Mouse (Mus musculus) forebrain, embryonic 12.5 days (tissue): ENCODE data around the gene Polr1a. TPM values are rescaled to one million over a fixed set of nuclear protein-coding genes. Genes with fewer than 3 reads are reported as not detected.

ENCODE experiments used
- ATAC-seq: fragments of 200-750 bp; cut with Nextera tagmentation; 2 replicates; pipeline ENCODE4 v1.8.0; 2017; ENCODE audit warnings: moderate TSS enrichment; ENCODE audit not compliant: low FRiP score
- H3K27ac ChIP-seq: fragments of 300-500 bp; sonication (generic); 2 replicates; pipeline ENCODE4 v1.5.1; 2016; ENCODE audit warnings: mild to moderate bottlenecking
- H3K27me3 ChIP-seq: fragments of 300-500 bp; sonication (generic); 2 replicates; pipeline ENCODE4 v1.6.1; 2016; ENCODE audit warnings: mild to moderate bottlenecking
- H3K36me3 ChIP-seq: fragments of 300-500 bp; sonication (generic); replicated peaks from 2 replicates; pipeline ENCODE4 v1.6.1; 2016; ENCODE audit warnings: mild to moderate bottlenecking
- H3K4me1 ChIP-seq: fragments of 300-500 bp; sonication (generic); 2 replicates; pipeline ENCODE4 v1.6.1; 2016
- H3K4me2 ChIP-seq: fragments of 300-500 bp; sonication (generic); 2 replicates; pipeline ENCODE4 v1.6.1; 2016; ENCODE audit warnings: mild to moderate bottlenecking, moderate library complexity
- H3K4me3 ChIP-seq: fragments of 300-500 bp; sonication (generic); replicated peaks from 2 replicates; pipeline ENCODE4 v1.5.1; 2016; ENCODE audit warnings: mild to moderate bottlenecking
- H3K9ac ChIP-seq: fragments of 300-500 bp; sonication (generic); 2 replicates; pipeline ENCODE4 v1.6.1; 2016; ENCODE audit warnings: mild to moderate bottlenecking
- H3K9me3 ChIP-seq: fragments of 300-500 bp; sonication (generic); 2 replicates; pipeline ENCODE4 v1.6.1; 2016
- WGBS: fragments of 180-500 bp; shearing (Covaris S2); methylation state at CpG from one replicate; pipeline ENCODE4 v1.1.7; 2016; 5-methylcytosine and 5-hydroxymethylcytosine counted together
- polyA plus RNA-seq: library from polyadenylated mRNA; unstranded; fragments of >200 nt; fragmentation: Nextera tagmentation; extraction: Ambion mirVana; gene quantifications from 2 replicates; pipeline ENCODE4 v1.2.1, GENCODE M21; 2016

Polr1a gene
- polyA plus RNA-seq, 1 experiment from 2014 or later: 33.3 TPM

- no peak overlapping the region for H3K27ac ChIP-seq
- no peak for ATAC-seq
- H3K4me1 ChIP-seq: no peaks in the 10 kb centered on the region
- peaks cover 26% of the 10 kb centered on the region for H3K36me3 ChIP-seq
- WGBS: 93% methylated on average over 5 of the region's 5 CpGs
- H3K27me3 ChIP-seq: no peaks in the 10 kb centered on the region
- no peak overlapping the region for H3K4me3 ChIP-seq
- H3K4me2 ChIP-seq: no peak overlapping the region
- H3K9ac ChIP-seq: no peak overlapping the region
- no peaks in the 10 kb centered on the region for H3K9me3 ChIP-seq
These were observed 53.3 kb downstream of the Polr1a start for GRCm38 (mm10) chr6:71962119-71962518.

- no peak overlapping the region for H3K27ac ChIP-seq
- no peaks in the 10 kb centered on the region for H3K27me3 ChIP-seq
- H3K4me1 ChIP-seq: no peaks in the 10 kb centered on the region
- H3K9me3 ChIP-seq: no peaks in the 10 kb centered on the region
- 96% methylated on average over 6 of the region's 6 CpGs for WGBS
- H3K4me3 ChIP-seq: no peak overlapping the region
- peaks cover 32% of the 10 kb centered on the region for H3K36me3 ChIP-seq
- no peak overlapping the region for H3K4me2 ChIP-seq
- ATAC-seq: no peak
- H3K9ac ChIP-seq: no peak overlapping the region
These were observed 53.9 kb downstream of the Polr1a start for GRCm38 (mm10) chr6:71962706-71963105.

GRCm38 (mm10) chr6:71963561-71963960 lies 54.7 kb downstream of the Polr1a start:
- H3K4me2 ChIP-seq: no peak overlapping the region
- 93% methylated on average over 11 of the region's 11 CpGs for WGBS
- H3K27me3 ChIP-seq: no peaks in the 10 kb centered on the region
- peaks cover 38% of the 10 kb centered on the region for H3K36me3 ChIP-seq
- H3K4me1 ChIP-seq: no peaks in the 10 kb centered on the region
- no peak for ATAC-seq
- H3K9ac ChIP-seq: no peak overlapping the region
- no peak overlapping the region for H3K27ac ChIP-seq
- H3K4me3 ChIP-seq: no peak overlapping the region
- no peaks in the 10 kb centered on the region for H3K9me3 ChIP-seq

GRCm38 (mm10) chr6:71966683-71967303 lies 57.9 kb downstream of the Polr1a start:
- WGBS: 88% methylated on average over 5 of the region's 5 CpGs
- no peaks in the 10 kb centered on the region for H3K27me3 ChIP-seq
- H3K27ac ChIP-seq: no peak overlapping the region
- no peaks in the 10 kb centered on the region for H3K9me3 ChIP-seq
- ATAC-seq: no peak
- H3K9ac ChIP-seq: no peak overlapping the region
- no peak overlapping the region for H3K4me3 ChIP-seq
- H3K36me3 ChIP-seq: peaks cover 56% of the 10 kb centered on the region
- H3K4me2 ChIP-seq: no peak overlapping the region
- H3K4me1 ChIP-seq: no peaks in the 10 kb centered on the region; the same call in 1 of the 2 replicates

- no peaks in the 10 kb centered on the region; the same call in 1 of the 2 replicates for H3K4me1 ChIP-seq
- no peak overlapping the region for H3K4me2 ChIP-seq
- ATAC-seq: no peak
- H3K9me3 ChIP-seq: no peaks in the 10 kb centered on the region
- H3K9ac ChIP-seq: no peak overlapping the region
- 90% methylated on average over 7 of the region's 7 CpGs for WGBS
- H3K27me3 ChIP-seq: no peaks in the 10 kb centered on the region
- peaks cover 65% of the 10 kb centered on the region for H3K36me3 ChIP-seq
- H3K27ac ChIP-seq: no peak overlapping the region
- no peak overlapping the region for H3K4me3 ChIP-seq
These were observed 59.0 kb downstream of the Polr1a start for GRCm38 (mm10) chr6:71967847-71968246.

- Histone ChIP-seq H3K27ac (no peak overlapping the region), H3K36me3 (peaks cover 80% of the 10 kb centered on the region), H3K4me3 (no peak overlapping the region), H3K4me1 (no peaks in the 10 kb centered on the region; the same call in 1 of the 2 replicates), H3K4me2 (no peak overlapping the region), H3K9ac (no peak overlapping the region), H3K9me3 (no peaks in the 10 kb centered on the region), H3K27me3 (no peaks in the 10 kb centered on the region)
- 89% methylated on average over 7 of the region's 7 CpGs for WGBS
- no peak for ATAC-seq
These were observed 60.6 kb downstream of the Polr1a start for GRCm38 (mm10) chr6:71969459-71969858.

GRCm38 (mm10) chr6:71970154-71970553 lies 61.3 kb downstream of the Polr1a start:
- Histone ChIP-seq H3K27ac (no peak overlapping the region), H3K4me2 (no peak overlapping the region), H3K36me3 (peaks cover 82% of the 10 kb centered on the region), H3K4me1 (no peaks in the 10 kb centered on the region; the same call in 1 of the 2 replicates), H3K9me3 (no peaks in the 10 kb centered on the region), H3K4me3 (no peak overlapping the region), H3K27me3 (no peaks in the 10 kb centered on the region), H3K9ac (no peak overlapping the region)
- ATAC-seq: no peak
- 69% methylated on average over 2 of the region's 2 CpGs for WGBS

GRCm38 (mm10) chr6:71976592-71976991 lies 67.7 kb downstream of the Polr1a start:
- Histone ChIP-seq H3K4me3 (no peak overlapping the region), H3K36me3 (peaks cover 88% of the 10 kb centered on the region), H3K27me3 (no peaks in the 10 kb centered on the region), H3K9me3 (no peaks in the 10 kb centered on the region), H3K9ac (no peak overlapping the region), H3K27ac (no peak overlapping the region), H3K4me2 (no peak overlapping the region), H3K4me1 (no peaks in the 10 kb centered on the region)
- WGBS: 94% methylated on average over 7 of the region's 7 CpGs
- no peak for ATAC-seq

- ATAC-seq: no peak
- H3K27me3 ChIP-seq: no peaks in the 10 kb centered on the region
- H3K4me2 ChIP-seq: no peak overlapping the region
- no peak overlapping the region for H3K9ac ChIP-seq
- 90% methylated on average over 8 of the region's 8 CpGs for WGBS
- H3K4me3 ChIP-seq: no peak overlapping the region
- H3K27ac ChIP-seq: peak overlapping the region; percentile 31; the same call in 1 of the 2 replicates
- H3K4me1 ChIP-seq: no peaks in the 10 kb centered on the region
- no peaks in the 10 kb centered on the region for H3K9me3 ChIP-seq
- peaks cover 54% of the 10 kb centered on the region for H3K36me3 ChIP-seq
These were observed 71.3 kb downstream of the Polr1a start for GRCm38 (mm10) chr6:71980165-71980564.

GRCm38 (mm10) chr6:71980587-71980986 lies 71.7 kb downstream of the Polr1a start:
- Histone ChIP-seq H3K4me1 (no peaks in the 10 kb centered on the region), H3K4me2 (no peak overlapping the region), H3K27me3 (no peaks in the 10 kb centered on the region), H3K27ac (peak overlapping the region; percentile 31; the same call in 1 of the 2 replicates), H3K4me3 (no peak overlapping the region), H3K36me3 (peaks cover 50% of the 10 kb centered on the region), H3K9ac (no peak overlapping the region), H3K9me3 (no peaks in the 10 kb centered on the region)
- no peak for ATAC-seq
- 86% methylated on average over 2 of the region's 2 CpGs for WGBS

GRCm38 (mm10) chr6:71981450-71981849 lies 72.6 kb downstream of the Polr1a start:
- no peak for ATAC-seq
- Histone ChIP-seq H3K4me3 (no peak overlapping the region), H3K9ac (no peak overlapping the region), H3K27me3 (no peaks in the 10 kb centered on the region), H3K27ac (no peak overlapping the region), H3K4me1 (no peaks in the 10 kb centered on the region), H3K36me3 (peaks cover 41% of the 10 kb centered on the region), H3K9me3 (no peaks in the 10 kb centered on the region), H3K4me2 (no peak overlapping the region)
- 95% methylated on average over 4 of the region's 4 CpGs for WGBS

- H3K27ac ChIP-seq: no peak overlapping the region
- no peaks in the 10 kb centered on the region for H3K4me1 ChIP-seq
- H3K4me3 ChIP-seq: no peak overlapping the region
- H3K36me3 ChIP-seq: no peaks in the 10 kb centered on the region
- no peaks in the 10 kb centered on the region for H3K27me3 ChIP-seq
- H3K9me3 ChIP-seq: no peaks in the 10 kb centered on the region
- H3K4me2 ChIP-seq: no peak overlapping the region
- H3K9ac ChIP-seq: no peak overlapping the region
- no peak for ATAC-seq
- 91% methylated on average over 4 of the region's 4 CpGs for WGBS
These were observed 77.1 kb downstream of the Polr1a start for GRCm38 (mm10) chr6:71985984-71986383.

- WGBS: 74% methylated on average over 7 of the region's 7 CpGs
- H3K27ac ChIP-seq: no peak overlapping the region
- no peak overlapping the region for H3K4me3 ChIP-seq
These were observed 78.8 kb downstream of the Polr1a start for GRCm38 (mm10) chr6:71987546-71988248.

More at GRCm38 (mm10) chr6:71987546-71988248, 78.8 kb downstream of the Polr1a start:
- H3K4me2 ChIP-seq: no peak overlapping the region
- H3K9ac ChIP-seq: no peak overlapping the region
- H3K9me3 ChIP-seq: no peaks in the 10 kb centered on the region
- no peaks in the 10 kb centered on the region for H3K36me3 ChIP-seq
- peaks cover 7% of the 10 kb centered on the region; the same call in 1 of the 2 replicates for H3K4me1 ChIP-seq
- ATAC-seq: no peak
- H3K27me3 ChIP-seq: no peaks in the 10 kb centered on the region
